Mouse (Mus musculus): ENCODE results near the gene Gm20605. TPM values are rescaled to one million over a fixed set of nuclear protein-coding genes. Genes with fewer than 3 reads are reported as not detected.
A peak's percentile ranks its signal among the peaks of the same experiment; 100 is the strongest.

Gm20605 gene
- polyA plus RNA-seq, 1 experiment = 37.5 TPM

GRCm38 (mm10) chr5:137683388-137684293 is 54.7 kb downstream of the Gm20605 start:
- H3K27ac ChIP-seq (ENCODE audit: insufficient read depth, low read depth, low read length) = peak overlapping the region; percentile 56
- H3K4me1 ChIP-seq (ENCODE audit: control insufficient read depth, insufficient read depth, low read length) = peaks cover 18% of the 10 kb centered on the region
- TF ChIP-seq POLR2A (IDR thresholded peaks at IDR 0.05; ENCODE audit: borderline replicate concordance, low read depth, low read length) (no peak), CTCF (IDR thresholded peaks at IDR 0.05; ENCODE audit: low read depth, low read length) (no peak)
- H3K4me3 ChIP-seq (ENCODE audit: insufficient read depth, low read length) = peak overlapping the region; percentile 68

- H3K4me3 ChIP-seq (ENCODE audit: insufficient read depth, low read length) = peak within 1 kb of the TSS; percentile 68
- peaks cover 18% of the 10 kb centered on the region for H3K4me1 ChIP-seq (ENCODE audit: control insufficient read depth, insufficient read depth, low read length)
- peak within 1 kb of the TSS; percentile 56 for H3K27ac ChIP-seq (ENCODE audit: insufficient read depth, low read depth, low read length)
- TF ChIP-seq POLR2A (IDR thresholded peaks at IDR 0.05; ENCODE audit: borderline replicate concordance, low read depth, low read length) (no peak), CTCF (IDR thresholded peaks at IDR 0.05; ENCODE audit: low read depth, low read length) (no peak)
These were observed 55.5 kb downstream of the Gm20605 start, which contains the start of gene Agfg2 for GRCm38 (mm10) chr5:137684294-137685123. Gene Agfg2 (minus strand): TSS chr5:137684726.

- H3K27ac ChIP-seq (ENCODE audit: insufficient read depth, low read depth, low read length) = no peak overlapping the region
- TF ChIP-seq POLR2A (IDR thresholded peaks at IDR 0.05; ENCODE audit: borderline replicate concordance, low read depth, low read length) = no peak
- no peak for TF ChIP-seq CTCF (IDR thresholded peaks at IDR 0.05; ENCODE audit: low read depth, low read length)
- no peak overlapping the region for H3K4me3 ChIP-seq (ENCODE audit: insufficient read depth, low read length)
- H3K4me1 ChIP-seq (ENCODE audit: control insufficient read depth, insufficient read depth, low read length) = peaks cover 18% of the 10 kb centered on the region
These were observed 56.7 kb downstream of the Gm20605 start for GRCm38 (mm10) chr5:137685653-137686052.

- H3K4me3 ChIP-seq (ENCODE audit: insufficient read depth, low read length) = no peak overlapping the region
- TF ChIP-seq CTCF (IDR thresholded peaks at IDR 0.05; ENCODE audit: low read depth, low read length) = no peak
- TF ChIP-seq POLR2A (IDR thresholded peaks at IDR 0.05; ENCODE audit: borderline replicate concordance, low read depth, low read length) = no peak
- no peak overlapping the region for H3K27ac ChIP-seq (ENCODE audit: insufficient read depth, low read depth, low read length)
- H3K4me1 ChIP-seq (ENCODE audit: control insufficient read depth, insufficient read depth, low read length) = peaks cover 18% of the 10 kb centered on the region
These were observed 57.3 kb downstream of the Gm20605 start for GRCm38 (mm10) chr5:137686127-137686790.

GRCm38 (mm10) chr5:137689974-137690373 is 61.0 kb downstream of the Gm20605 start:
- no peak overlapping the region for H3K4me3 ChIP-seq (ENCODE audit: insufficient read depth, low read length)
- no peak overlapping the region for H3K27ac ChIP-seq (ENCODE audit: insufficient read depth, low read depth, low read length)
- TF ChIP-seq POLR2A (IDR thresholded peaks at IDR 0.05; ENCODE audit: borderline replicate concordance, low read depth, low read length) (no peak), CTCF (IDR thresholded peaks at IDR 0.05; ENCODE audit: low read depth, low read length) (no peak)
- H3K4me1 ChIP-seq (ENCODE audit: control insufficient read depth, insufficient read depth, low read length) = peaks cover 13% of the 10 kb centered on the region

- Histone ChIP-seq H3K27ac (ENCODE audit: insufficient read depth, low read depth, low read length) (no peak overlapping the region), H3K4me3 (ENCODE audit: insufficient read depth, low read length) (no peak overlapping the region), H3K4me1 (ENCODE audit: control insufficient read depth, insufficient read depth, low read length) (peaks cover 10% of the 10 kb centered on the region)
- TF ChIP-seq CTCF (IDR thresholded peaks at IDR 0.05; ENCODE audit: low read depth, low read length) (no peak), POLR2A (IDR thresholded peaks at IDR 0.05; ENCODE audit: borderline replicate concordance, low read depth, low read length) (no peak)
These were observed 61.6 kb downstream of the Gm20605 start for GRCm38 (mm10) chr5:137690531-137690930.

- peaks cover 14% of the 10 kb centered on the region for H3K4me1 ChIP-seq (ENCODE audit: control insufficient read depth, insufficient read depth, low read length)
- no peak overlapping the region for H3K4me3 ChIP-seq (ENCODE audit: insufficient read depth, low read length)
- no peak overlapping the region for H3K27ac ChIP-seq (ENCODE audit: insufficient read depth, low read depth, low read length)
- TF ChIP-seq CTCF (IDR thresholded peaks at IDR 0.05; ENCODE audit: low read depth, low read length) = no peak
- TF ChIP-seq POLR2A (IDR thresholded peaks at IDR 0.05; ENCODE audit: borderline replicate concordance, low read depth, low read length) = no peak
These were observed 62.9 kb downstream of the Gm20605 start for GRCm38 (mm10) chr5:137691881-137692280.

Other genes with a start within 250 kb of the Gm20605 start
- gene Zan, start 152.1 kb upstream of the Gm20605 start, polyA plus RNA-seq (2012; ENCODE audit: insufficient read depth, insufficient read length, missing spikeins) = not detected in 2 replicates
- gene Pop7, start 126.7 kb upstream of the Gm20605 start, polyA plus RNA-seq (2012; ENCODE audit: insufficient read depth, insufficient read length, missing spikeins) = 15.8 and 17.4 TPM in 2 replicates
- gene Gigyf1, start 110.6 kb upstream of the Gm20605 start, polyA plus RNA-seq (2012; ENCODE audit: insufficient read depth, insufficient read length, missing spikeins) = 42.0 and 48.3 TPM in 2 replicates
- not detected in 2 replicates for gene Epo, start 95.9 kb upstream of the Gm20605 start, polyA plus RNA-seq (2012; ENCODE audit: insufficient read depth, insufficient read length, missing spikeins)
- 547 and 604 TPM in 2 replicates for gene Gnb2, start 95.7 kb upstream of the Gm20605 start, polyA plus RNA-seq (2012; ENCODE audit: insufficient read depth, insufficient read length, missing spikeins)
- not detected in 2 replicates for gene Actl6b, start 75.7 kb upstream of the Gm20605 start, polyA plus RNA-seq (2012; ENCODE audit: insufficient read depth, insufficient read length, missing spikeins)
- 1.7 TPM in 1 of 2 replicates, not detected in the other for gene Tfr2, start 59.3 kb upstream of the Gm20605 start, polyA plus RNA-seq (2012; ENCODE audit: insufficient read depth, insufficient read length, missing spikeins)
- 64.0 and 69.9 TPM in 2 replicates for gene Mospd3, start 28.1 kb upstream of the Gm20605 start, polyA plus RNA-seq (2012; ENCODE audit: insufficient read depth, insufficient read length, missing spikeins)
- 3.2 and 5.0 TPM in 2 replicates for gene Pcolce, start 15.4 kb upstream of the Gm20605 start, polyA plus RNA-seq (2012; ENCODE audit: insufficient read depth, insufficient read length, missing spikeins)
- gene Fbxo24, start 173 bp upstream of the Gm20605 start, polyA plus RNA-seq (2012; ENCODE audit: insufficient read depth, insufficient read length, missing spikeins) = not detected in 2 replicates
- 209 and 221 TPM in 2 replicates for gene Lrch4, start 54 bp upstream of the Gm20605 start, polyA plus RNA-seq (2012; ENCODE audit: insufficient read depth, insufficient read length, missing spikeins)
- gene Sap25, start 12.2 kb downstream of the Gm20605 start, polyA plus RNA-seq (2012; ENCODE audit: insufficient read depth, insufficient read length, missing spikeins) = 107 and 128 TPM in 2 replicates
- not detected in 2 replicates for gene Irs3, start 16.5 kb downstream of the Gm20605 start, polyA plus RNA-seq (2012; ENCODE audit: insufficient read depth, insufficient read length, missing spikeins)
- 18.1 and 22.5 TPM in 2 replicates for gene Agfg2, start 55.6 kb downstream of the Gm20605 start, polyA plus RNA-seq (2012; ENCODE audit: insufficient read depth, insufficient read length, missing spikeins)
- gene Nyap1, start 112.4 kb downstream of the Gm20605 start, polyA plus RNA-seq (2012; ENCODE audit: insufficient read depth, insufficient read length, missing spikeins) = 1.5 and 1.9 TPM in 2 replicates
- gene Tsc22d4, start 116.6 kb downstream of the Gm20605 start, polyA plus RNA-seq (2012; ENCODE audit: insufficient read depth, insufficient read length, missing spikeins) = 179 and 198 TPM in 2 replicates
- gene Ppp1r35, start 149.7 kb downstream of the Gm20605 start, polyA plus RNA-seq (2012; ENCODE audit: insufficient read depth, insufficient read length, missing spikeins) = 28.3 and 36.2 TPM in 2 replicates
- 31.3 and 35.4 TPM in 2 replicates for gene Mepce, start 158.5 kb downstream of the Gm20605 start, polyA plus RNA-seq (2012; ENCODE audit: insufficient read depth, insufficient read length, missing spikeins)
- gene Zcwpw1, start 158.6 kb downstream of the Gm20605 start, polyA plus RNA-seq (2012; ENCODE audit: insufficient read depth, insufficient read length, missing spikeins) = 6.1 TPM in 2 replicates
- 15.5 and 16.8 TPM in 2 replicates for gene Pilra, start 207.1 kb downstream of the Gm20605 start, polyA plus RNA-seq (2012; ENCODE audit: insufficient read depth, insufficient read length, missing spikeins)
- 15.2 and 19.7 TPM in 2 replicates for gene Pilrb1, start 228.9 kb downstream of the Gm20605 start, polyA plus RNA-seq (2012; ENCODE audit: insufficient read depth, insufficient read length, missing spikeins)
- 37.4 and 42.3 TPM in 2 replicates for gene Pilrb2, start 242.6 kb downstream of the Gm20605 start, polyA plus RNA-seq (2012; ENCODE audit: insufficient read depth, insufficient read length, missing spikeins)